Mouse (Mus musculus) C2C12 (cell line): ENCODE measurements around the gene Slc41a1. TPM values are rescaled to one million over a fixed set of nuclear protein-coding genes. Genes with fewer than 3 reads are reported as not detected.

Experiments
- H3K27me3 ChIP-seq: one replicate; pipeline ENCODE4 v1.6.1; 2011; ENCODE audit not compliant: control insufficient read depth, insufficient read depth, insufficient read length
- H3K36me3 ChIP-seq: one replicate; pipeline ENCODE4 v1.6.1; 2011; ENCODE audit not compliant: control insufficient read depth, insufficient read depth
- H3K4me3 ChIP-seq: one replicate; pipeline ENCODE4 v1.5.1; 2011; ENCODE audit warnings: mild to moderate bottlenecking, control low read depth; ENCODE audit not compliant: poor library complexity, insufficient read depth, severe bottlenecking
- H3K79me2 ChIP-seq: one replicate; pipeline ENCODE4 v1.6.1; 2011; ENCODE audit not compliant: control insufficient read depth, insufficient read depth
- H3K79me3 ChIP-seq: one replicate; pipeline ENCODE4 v1.6.1; 2011; ENCODE audit warnings: low read depth, control low read depth
- H3ac ChIP-seq: one replicate; pipeline ENCODE3; 2011; ENCODE audit warnings: low read depth; ENCODE audit not compliant: control insufficient read depth, insufficient read length
- CEBPB ChIP-seq: IDR thresholded peaks from one replicate; pipeline ENCODE4 v1.6.1; 2011; ENCODE audit warnings: low read depth, mild to moderate bottlenecking, control low read depth, moderate library complexity
- CTCF ChIP-seq: IDR thresholded peaks from one replicate; pipeline ENCODE4 v1.5.1; 2011; ENCODE audit not compliant: control insufficient read depth, insufficient read depth, insufficient read length
- FOSL1 ChIP-seq: IDR thresholded peaks from one replicate; pipeline ENCODE4 v1.8.0; 2011; ENCODE audit warnings: mild to moderate bottlenecking, low read length; ENCODE audit not compliant: poor library complexity, insufficient read depth, severe bottlenecking
- MAX ChIP-seq: IDR thresholded peaks from one replicate; pipeline ENCODE4 v1.6.1; 2011; ENCODE audit warnings: mild to moderate bottlenecking, control low read depth
- MYOD1 ChIP-seq: IDR thresholded peaks from one replicate; pipeline ENCODE4 v1.6.1; 2011; ENCODE audit warnings: low read depth; ENCODE audit not compliant: control insufficient read depth, insufficient read length
- MYOG ChIP-seq: IDR thresholded peaks from one replicate; pipeline ENCODE4 v1.6.1; 2011; ENCODE audit not compliant: control insufficient read depth, insufficient read length; ENCODE audit errors: extremely low read depth
- USF1 ChIP-seq: IDR thresholded peaks from one replicate; pipeline ENCODE4 v1.6.1; 2011; ENCODE audit warnings: low read depth, mild to moderate bottlenecking, control low read depth, moderate library complexity
- polyA plus RNA-seq: library from polyadenylated mRNA; unstranded; fragments of >200 nt; fragmentation: generic; extraction: Trizol; gene quantifications from one replicate; pipeline ENCODE4 v1.2.1, GENCODE M21; 2012; ENCODE audit warnings: missing spikeins

Slc41a1 gene
- polyA plus RNA-seq, 1 experiment, result 6.7 TPM

DNA sequence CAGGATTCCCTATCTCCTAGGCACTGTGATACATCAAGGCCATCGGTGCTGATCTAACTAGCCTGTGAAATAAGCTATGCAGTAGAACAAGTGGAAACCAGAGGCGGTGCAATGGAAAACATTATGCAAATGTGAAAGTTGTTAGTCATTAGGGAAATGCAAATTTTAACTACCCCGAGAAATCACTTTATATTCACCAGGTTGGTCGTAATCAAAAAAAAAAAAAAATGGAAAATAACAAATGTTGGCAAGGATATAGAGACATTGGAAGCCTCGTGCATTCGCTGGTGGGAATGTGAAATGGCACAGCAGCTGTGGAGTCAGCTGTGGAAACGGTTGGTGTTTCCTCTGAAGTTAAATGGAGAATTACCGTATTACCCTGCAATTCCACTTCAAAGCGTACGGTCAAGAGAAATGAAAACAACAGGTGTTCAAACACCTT lies 6.4 kb upstream of the Slc41a1 start:
- TF ChIP-seq MYOG (no peak), CTCF (no peak), USF1 (no peak), MYOD1 (no peak), FOSL1 (no peak)
- Histone ChIP-seq H3K79me3 (no peaks in the 10 kb centered on the region), H3K4me3 (no peak overlapping the region)

DNA sequence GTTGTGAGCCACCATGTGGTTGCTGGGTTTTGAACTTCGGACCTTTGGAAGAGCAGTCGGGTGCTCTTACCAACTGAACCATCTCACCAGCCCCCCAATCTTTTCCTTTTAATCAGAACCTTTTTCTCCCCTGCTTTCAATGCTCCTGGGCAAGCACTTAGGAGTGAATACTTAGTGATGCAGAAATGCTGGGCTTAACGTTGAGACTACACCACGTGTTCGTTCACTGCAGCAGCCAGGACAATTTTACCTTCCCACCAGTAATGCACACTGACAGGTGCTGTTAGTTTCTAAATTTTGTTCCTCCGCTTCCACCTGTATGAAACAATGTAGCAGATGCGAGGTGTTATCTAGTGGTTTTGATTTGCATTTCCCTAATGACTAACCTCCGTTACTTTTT lies 5.0 kb upstream of the Slc41a1 start:
- Histone ChIP-seq H3K36me3 (no peaks in the 10 kb centered on the region), H3K79me3 (no peaks in the 10 kb centered on the region), H3K79me2 (no peaks in the 10 kb centered on the region), H3K27me3 (peaks cover 13% of the 10 kb centered on the region), H3ac (no peak overlapping the region), H3K4me3 (no peak overlapping the region)
- TF ChIP-seq CEBPB, result no peak
- no peak for TF ChIP-seq CTCF
- TF ChIP-seq FOSL1, result no peak
- no peak for TF ChIP-seq MAX
- TF ChIP-seq USF1, result no peak

More for the DNA sequence above, 6.4 kb upstream of the Slc41a1 start:
- Histone ChIP-seq H3K36me3 (no peaks in the 10 kb centered on the region), H3K27me3 (peaks cover 27% of the 10 kb centered on the region), H3K79me2 (no peaks in the 10 kb centered on the region), H3ac (no peak overlapping the region)

DNA sequence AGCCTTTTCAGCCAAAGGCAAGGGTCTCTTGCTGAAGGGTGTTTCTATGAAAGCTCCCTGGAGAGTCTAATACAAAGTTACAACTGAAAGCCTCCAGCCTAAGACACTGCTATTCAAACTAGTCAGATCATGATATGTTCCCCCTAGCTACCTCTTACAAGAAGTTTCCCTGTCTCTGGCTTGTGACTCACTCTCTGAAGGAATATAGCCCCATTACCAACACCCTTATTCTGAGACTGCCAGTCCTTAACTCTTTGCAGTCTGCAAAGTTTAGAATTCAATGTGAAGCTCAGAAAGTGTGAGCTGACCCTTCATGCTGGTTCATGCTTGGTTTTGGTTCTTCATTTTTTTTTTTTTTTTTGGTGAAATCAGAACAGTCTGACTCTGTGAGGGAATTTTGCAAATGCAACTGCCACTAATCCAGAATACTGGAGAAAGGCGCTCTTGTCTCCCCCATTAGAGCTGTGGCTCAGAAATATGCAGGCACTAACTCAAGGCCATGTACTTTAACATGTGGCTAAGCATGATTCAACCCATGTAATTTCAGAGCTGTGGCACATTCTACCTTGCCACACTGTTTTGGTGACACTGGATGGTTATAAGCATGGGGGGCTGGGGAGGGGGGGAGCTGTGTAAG lies 4.3 kb upstream of the Slc41a1 start:
- no peaks in the 10 kb centered on the region for H3K79me2 ChIP-seq
- H3K79me3 ChIP-seq, result no peaks in the 10 kb centered on the region
- no peaks in the 10 kb centered on the region for H3K36me3 ChIP-seq
- H3K4me3 ChIP-seq, result no peak overlapping the region
- TF ChIP-seq CEBPB (no peak), MYOG (no peak), CTCF (no peak), MAX (no peak), USF1 (no peak), MYOD1 (no peak), FOSL1 (no peak)
- H3K27me3 ChIP-seq, result peaks cover 11% of the 10 kb centered on the region
- no peak overlapping the region for H3ac ChIP-seq

DNA sequence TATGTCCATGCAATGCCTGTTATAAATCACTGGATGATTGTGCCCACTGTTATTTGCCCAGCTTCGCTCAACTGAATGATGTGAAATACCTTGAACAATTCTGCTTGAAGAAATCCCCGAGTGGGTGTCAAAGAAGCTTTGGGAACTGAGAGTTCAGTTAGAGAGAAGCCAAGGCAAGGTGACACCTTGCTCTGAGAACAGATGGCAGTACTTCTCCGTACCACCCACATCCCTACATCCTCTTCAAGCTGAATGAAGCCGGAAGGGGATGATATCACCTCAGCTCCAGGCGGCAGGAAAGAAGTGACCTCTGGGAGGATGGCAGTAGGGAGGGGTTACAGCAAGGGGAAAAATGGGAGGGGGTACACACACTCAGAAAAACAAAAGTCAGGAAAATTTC lies 3.7 kb upstream of the Slc41a1 start:
- Histone ChIP-seq H3K79me3 (no peaks in the 10 kb centered on the region), H3K4me3 (no peak overlapping the region), H3ac (no peak overlapping the region), H3K27me3 (peaks cover 6% of the 10 kb centered on the region), H3K79me2 (no peaks in the 10 kb centered on the region), H3K36me3 (no peaks in the 10 kb centered on the region)
- TF ChIP-seq USF1 (no peak), MYOD1 (no peak), CEBPB (no peak), MAX (no peak), MYOG (no peak), CTCF (no peak)

DNA sequence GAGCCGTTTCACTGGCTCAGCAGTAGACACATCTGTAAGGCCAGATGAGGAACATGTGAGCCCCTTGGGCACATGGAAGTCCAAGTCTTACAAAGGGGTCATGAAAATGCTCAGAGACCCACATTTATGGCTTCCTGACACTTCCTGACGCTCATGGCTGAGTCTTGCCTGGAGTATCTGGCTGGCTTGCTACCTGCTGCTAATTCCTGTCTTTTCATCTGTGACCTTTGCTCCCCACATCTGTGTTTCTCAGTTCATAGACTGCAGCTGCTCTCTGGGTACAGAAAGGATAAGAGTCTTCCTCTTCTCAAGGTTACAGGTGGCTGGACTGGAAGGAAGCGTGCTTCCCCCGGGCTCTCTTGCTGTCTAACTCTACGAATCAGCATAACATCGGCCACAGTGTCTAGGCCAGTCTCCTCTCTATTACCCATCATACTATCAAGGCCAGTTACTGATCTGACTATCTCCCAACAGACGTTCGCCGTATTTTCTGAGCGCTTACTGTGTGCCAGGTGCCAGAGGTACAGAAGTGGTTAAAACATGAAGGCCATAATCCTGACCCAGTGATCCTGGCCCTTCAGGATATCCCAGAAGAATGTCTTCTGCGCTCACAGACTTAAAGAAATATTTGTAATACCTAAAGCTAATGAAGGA lies 2.6 kb upstream of the Slc41a1 start:
- Histone ChIP-seq H3K27me3 (no peaks in the 10 kb centered on the region), H3K79me3 (no peaks in the 10 kb centered on the region), H3K79me2 (no peaks in the 10 kb centered on the region), H3K4me3 (no peak overlapping the region), H3K36me3 (no peaks in the 10 kb centered on the region), H3ac (no peak overlapping the region)
- TF ChIP-seq MAX, result no peak
- no peak for TF ChIP-seq CEBPB
- no peak for TF ChIP-seq MYOG
- no peak for TF ChIP-seq MYOD1

DNA sequence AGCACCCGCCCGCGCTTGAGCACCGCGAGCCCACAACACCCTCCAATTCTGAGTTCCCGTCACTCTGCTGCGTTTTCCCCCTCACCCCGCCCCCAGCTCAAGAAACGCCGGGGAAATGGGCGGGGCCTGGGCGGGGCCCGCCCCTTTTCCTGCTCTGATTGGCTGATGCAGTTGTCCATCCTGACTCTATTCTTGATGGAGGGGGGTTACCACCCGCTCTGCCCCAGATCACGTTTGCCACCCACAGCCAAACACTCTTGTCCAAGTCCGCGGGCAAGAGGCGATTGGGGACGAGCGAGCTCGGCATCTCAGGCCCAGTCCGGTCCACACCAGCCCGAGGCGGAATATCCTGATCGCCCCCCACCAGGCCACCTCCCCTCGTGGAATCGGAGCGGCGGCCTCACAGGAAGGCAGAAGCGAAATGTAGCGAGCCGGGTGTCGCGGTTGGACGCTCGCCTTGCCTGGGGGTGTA lies 530 bp downstream of the Slc41a1 start:
- TF ChIP-seq USF1 (no peak), MAX (peak; percentile 7)
- Histone ChIP-seq H3K36me3 (no peaks in the 10 kb centered on the region), H3K79me2 (no peaks in the 10 kb centered on the region), H3ac (peak overlapping the region; percentile 87), H3K79me3 (no peaks in the 10 kb centered on the region), H3K27me3 (no peaks in the 10 kb centered on the region), H3K4me3 (peak overlapping the region; percentile 68)
